Comparison of ENCODE assay signal across 8 mouse cellular contexts in genomic region chr15:59822995-59823681, GRCm38 (mm10).
DNase-seq lines count a peak whose midpoint lies in the region; ATAC-seq and TF ChIP-seq lines count a peak whose summit lies in the region.

No protein-coding gene starts in this region.

- WGBS in lung, embryonic 14.5 days: 43% methylated on average over 3 of the region's 3 CpGs
- WGBS in midbrain, postnatal 0 days: 71% methylated on average over 3 of the region's 3 CpGs

- H3K9me3 ChIP-seq in lung, embryonic 14.5 days (ENCODE audit: low read depth, low read length): no peaks in the 10 kb centered on the region
- H3K9me3 ChIP-seq in midbrain, postnatal 0 days (ENCODE audit: low read length): no peaks in the 10 kb centered on the region

- peak; percentile 79 for ATAC-seq in lung, embryonic 14.5 days (ENCODE audit: insufficient read depth)
- ATAC-seq in midbrain, postnatal 0 days (ENCODE audit: low FRiP score): no peak

- no peaks in the 10 kb centered on the region for H3K27me3 ChIP-seq in lung, embryonic 14.5 days (ENCODE audit: insufficient read depth, low read length)
- H3K27me3 ChIP-seq in midbrain, postnatal 0 days (ENCODE audit: insufficient read depth, low read length): no peaks in the 10 kb centered on the region

- TF ChIP-seq CTCF in lung, embryonic 14.5 days (IDR thresholded peaks at IDR 0.05; ENCODE audit: low read depth): no peak
- no peak for TF ChIP-seq CTCF in midbrain, postnatal 0 days (IDR thresholded peaks at IDR 0.05)

- H3K36me3 ChIP-seq in lung, embryonic 14.5 days (ENCODE audit: insufficient read depth): no peaks in the 10 kb centered on the region
- H3K36me3 ChIP-seq in midbrain, postnatal 0 days (ENCODE audit: insufficient read depth, low read length): no peaks in the 10 kb centered on the region

- H3K9ac ChIP-seq in lung, embryonic 14.5 days: no peak overlapping the region
- H3K9ac ChIP-seq in midbrain, postnatal 0 days (replicated peaks; ENCODE audit: low read length, poor library complexity, severe bottlenecking): no peak overlapping the region

- H3K27ac ChIP-seq in lung, embryonic 14.5 days (ENCODE audit: low read depth): peak overlapping the region; percentile 81
- no peak overlapping the region for H3K27ac ChIP-seq in midbrain, postnatal 0 days (ENCODE audit: low read depth, low read length)

- H3K4me2 ChIP-seq in lung, embryonic 14.5 days: no peak overlapping the region
- H3K4me2 ChIP-seq in midbrain, postnatal 0 days (ENCODE audit: low read depth, low read length, poor library complexity, severe bottlenecking): no peak overlapping the region

- no peaks in the 10 kb centered on the region for H3K4me1 ChIP-seq in lung, embryonic 14.5 days (ENCODE audit: insufficient read depth)
- H3K4me1 ChIP-seq in midbrain, postnatal 0 days (ENCODE audit: insufficient read depth, low read length): no peaks in the 10 kb centered on the region

- no peak overlapping the region for H3K4me3 ChIP-seq in lung, embryonic 14.5 days (ENCODE audit: low read depth, low read length)
- H3K4me3 ChIP-seq in midbrain, postnatal 0 days (ENCODE audit: low read depth, low read length): no peak overlapping the region

- DNase-seq in urinary bladder, adult 2 months (ENCODE audit: low spot score): peak; percentile 32
- no peak for DNase-seq in urinary bladder, postnatal 10 days (ENCODE audit: low spot score)
- DNase-seq in fibroblast of lung, adult 2 months (ENCODE audit: low read depth): peak; percentile 95
- peak; percentile 62 for DNase-seq in lung, embryonic 14.5 days
- no peak for DNase-seq in left cerebral cortex, adult 8-10 months (ENCODE audit: low spot score in 2 of 2)
- DNase-seq in spleen, postnatal 36 days (ENCODE audit: low spot score in 2 of 2): no peak
- DNase-seq in testis, postnatal 10 days (ENCODE audit: low spot score): no peak
- DNase-seq in midbrain, postnatal 0 days (ENCODE audit: low spot score): no peak

Comparison
In these comparisons a context has a peak if more than half of its experiments do, and no peak if none do; other contexts are left out.
1. DNase-seq: peak in urinary bladder, adult 2 months (single experiment), fibroblast of lung, adult 2 months (single experiment) and lung, embryonic 14.5 days (single experiment); none in urinary bladder, postnatal 10 days (single experiment), left cerebral cortex, adult 8-10 months (0 of 2), spleen, postnatal 36 days (0 of 2), testis, postnatal 10 days (single experiment) and midbrain, postnatal 0 days (single experiment).